Mouse (Mus musculus): ENCODE data around the gene Pon1.

DNA sequence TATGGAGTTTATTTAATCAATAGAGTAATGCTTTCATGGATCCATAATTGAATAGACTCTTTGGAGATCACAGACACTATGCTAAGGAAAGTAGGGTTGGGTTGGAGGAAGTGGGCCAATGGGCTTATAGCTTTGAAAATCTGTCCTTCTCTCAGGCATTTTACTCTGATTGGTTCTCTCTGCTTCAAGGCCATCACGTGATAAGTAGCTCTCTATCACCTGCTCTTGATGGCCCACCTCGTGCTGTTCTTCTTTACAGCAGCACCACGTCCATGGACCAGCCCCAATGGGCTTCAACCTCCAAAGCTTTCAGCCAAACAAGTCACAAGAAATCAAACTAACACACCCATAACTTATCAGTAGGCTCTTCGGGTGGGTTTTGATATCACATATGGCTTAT is 3.0 kb downstream of the Pon1 start:
- TF ChIP-seq ZNF384 (IDR thresholded peaks at IDR 0.05; ENCODE audit: low read depth, low read length) = no peak
- no peak for TF ChIP-seq MAFK (IDR thresholded peaks at IDR 0.05; ENCODE audit: insufficient read depth, low read depth, low read length)
- TF ChIP-seq HCFC1 (IDR thresholded peaks at IDR 0.05; ENCODE audit: borderline replicate concordance, insufficient read depth, low read length) = no peak
- no peak for TF ChIP-seq CHD2 (IDR thresholded peaks at IDR 0.05; ENCODE audit: low read depth, low read length)
- TF ChIP-seq ZC3H11A (IDR thresholded peaks at IDR 0.05; ENCODE audit: borderline replicate concordance, low read depth, low read length) = no peak
